Mouse (Mus musculus): Measurements from ENCODE around the gene Klf2. TPM values are rescaled to one million over a fixed set of nuclear protein-coding genes. Genes with fewer than 3 reads are reported as not detected.

Klf2 gene
- total and polyA plus RNA-seq, 3 experiments = 0.12 to 1.4 TPM; not detected in 1

DNA sequence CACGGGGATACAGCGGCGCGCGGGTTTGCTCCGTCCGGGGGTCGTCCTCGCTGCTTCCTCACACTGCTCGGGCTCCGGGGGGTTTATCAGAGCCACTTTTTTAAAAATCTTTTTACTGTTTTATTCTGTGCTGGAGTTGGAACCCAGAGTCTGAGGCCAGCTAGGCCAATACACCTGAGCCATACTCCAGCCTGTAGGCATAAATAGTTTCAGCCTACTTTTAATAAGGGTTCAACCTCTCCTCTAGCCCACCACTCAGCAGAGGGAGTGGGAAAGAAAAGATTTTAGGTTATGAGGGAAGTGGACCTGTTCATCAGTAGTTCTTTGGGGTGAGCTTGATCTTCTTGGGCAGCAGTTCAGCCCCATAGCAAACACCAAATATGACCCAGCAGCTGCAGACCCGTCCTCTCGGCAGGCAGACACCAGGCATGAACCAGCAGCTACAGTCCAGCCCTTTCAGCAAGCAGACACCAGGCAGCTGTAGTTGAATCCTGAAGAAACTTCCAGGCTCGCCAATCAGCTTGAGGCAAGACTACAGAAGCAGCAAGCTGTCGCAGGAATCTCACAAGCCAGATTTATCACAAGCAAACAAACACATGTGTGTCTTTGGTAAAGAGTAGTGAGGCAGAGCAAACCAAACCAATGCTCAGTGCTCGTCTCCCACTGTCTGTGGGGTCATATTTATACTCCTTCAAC lies 13.5 kb upstream of the Klf2 start, which contains the start of gene Gm10282:
TSS of gene Gm10282 (minus strand) at position 51 of the 696 bp plus-strand sequence.
- dilution Hi-C loops (cut with MboI; ENCODE audit: extremely low pct_ligation_motif_present, extremely low pct_unique_long_range_greater_than_20kb, low sequenced_read_pairs) = no loop called here
- Histone ChIP-seq H3K9me3 (replicated peaks; ENCODE audit: low read length) (no peaks in the 10 kb centered on the region), H3K9ac (ENCODE audit: insufficient read depth, low read depth) (no peak within 1 kb of the TSS), H3K79me2 (replicated peaks; ENCODE audit: control insufficient read depth, extremely low read depth, insufficient read depth, poor library complexity, severe bottlenecking) (no peaks in the 10 kb centered on the region), H3K27me3 (replicated peaks) (no peaks in the 10 kb centered on the region), H3K4me3 (replicated peaks in 1 of 3; ENCODE audit: low read depth in 2 of 3, low read length in 2 of 3, poor library complexity in 1 of 3) (no peak within 1 kb of the TSS), H3K36me3 (replicated peaks in 1 of 2; ENCODE audit: control insufficient read depth in 1 of 2, insufficient read depth in 1 of 2, low read length in 1 of 2) (no peaks in the 10 kb centered on the region), H3K27ac (ENCODE audit: insufficient read depth, low read depth) (no peak within 1 kb of the TSS), H3K4me2 (ENCODE audit: insufficient read depth, low read depth, poor library complexity, severe bottlenecking) (no peak within 1 kb of the TSS), H3K4me1 (ENCODE audit: control insufficient read depth in 1 of 2, insufficient read depth in 2 of 2) (peaks cover 7 to 18% of the 10 kb centered on the region in 2 experiments)
- DNase-seq (ENCODE audit: extremely low read depth) = no peak
- in situ Hi-C loops (cut with MboI; ENCODE audit: low pct_ligation_motif_present, low pct_unique_long_range_greater_than_20kb, low sequenced_read_pairs) = no loop called here
- TF ChIP-seq BHLHE40 (IDR thresholded peaks at IDR 0.05; ENCODE audit: low read depth, low read length) (no peak), CTCF (conservative IDR thresholded peaks at IDR 0.05 in 1 of 2, IDR thresholded peaks at IDR 0.05 in 1 of 2; ENCODE audit: low read depth in 2 of 2, low read length in 2 of 2) (no peak), GABPA (IDR thresholded peaks at IDR 0.05; ENCODE audit: insufficient replicate concordance, low read depth, low read length) (no peak), CHD2 (IDR thresholded peaks at IDR 0.05; ENCODE audit: low read length) (no peak), MEF2A (IDR thresholded peaks at IDR 0.05; ENCODE audit: borderline replicate concordance, low read depth, low read length) (no peak), ETS1 (conservative IDR thresholded peaks at IDR 0.05; ENCODE audit: low read depth, low read length) (no peak), CHD1 (IDR thresholded peaks at IDR 0.05; ENCODE audit: low read depth, low read length) (no peak), JUND (conservative IDR thresholded peaks at IDR 0.05; ENCODE audit: low read depth, low read length) (no peak), UBTF (IDR thresholded peaks at IDR 0.05; ENCODE audit: low read depth, low read length) (no peak), MAFK (IDR thresholded peaks at IDR 0.05; ENCODE audit: insufficient replicate concordance, low read length) (no peak), TBP (conservative IDR thresholded peaks at IDR 0.05; ENCODE audit: low read depth, low read length) (no peak), POLR2AphosphoS2 (IDR thresholded peaks at IDR 0.05; ENCODE audit: low read depth, low read length) (no peak), MYC (IDR thresholded peaks at IDR 0.05; ENCODE audit: low read depth, low read length) (no peak), ELF1 (IDR thresholded peaks at IDR 0.05; ENCODE audit: low read depth, low read length) (no peak), RCOR1 (conservative IDR thresholded peaks at IDR 0.05; ENCODE audit: low read depth, low read length) (no peak), MXI1 (IDR thresholded peaks at IDR 0.05; ENCODE audit: low read depth, low read length) (no peak)

DNA sequence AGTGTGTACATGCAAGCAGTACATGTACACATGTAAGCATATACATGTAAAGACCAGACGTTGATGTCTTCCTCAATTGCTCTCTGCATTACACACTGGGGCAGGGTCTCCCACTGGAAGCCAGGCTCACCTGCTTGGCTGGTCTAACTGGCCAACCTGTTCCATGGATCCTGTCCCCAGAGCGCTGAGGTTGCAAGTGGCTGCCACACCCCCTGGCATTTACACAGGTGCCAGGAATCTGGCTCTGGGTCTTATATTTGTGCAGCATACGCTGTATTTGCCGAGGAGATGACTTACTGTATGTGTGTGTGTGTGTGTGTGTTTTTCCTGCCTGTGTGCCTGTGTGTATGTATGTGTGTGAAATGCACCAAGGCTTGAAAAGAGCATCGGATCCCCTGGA lies 11.9 kb upstream of the Klf2 start:
- Histone ChIP-seq H3K79me2 (replicated peaks; ENCODE audit: control insufficient read depth, extremely low read depth, insufficient read depth, poor library complexity, severe bottlenecking) (no peaks in the 10 kb centered on the region), H3K4me2 (ENCODE audit: insufficient read depth, low read depth, poor library complexity, severe bottlenecking) (no peak overlapping the region), H3K27me3 (replicated peaks) (no peaks in the 10 kb centered on the region), H3K4me1 (ENCODE audit: control insufficient read depth in 1 of 2, insufficient read depth in 2 of 2) (peaks cover 10 to 26% of the 10 kb centered on the region in 2 experiments), H3K9ac (ENCODE audit: insufficient read depth, low read depth) (no peak overlapping the region), H3K9me3 (replicated peaks; ENCODE audit: low read length) (no peaks in the 10 kb centered on the region), H3K4me3 (replicated peaks in 1 of 3; ENCODE audit: low read depth in 2 of 3, low read length in 2 of 3, poor library complexity in 1 of 3) (no peak overlapping the region), H3K27ac (ENCODE audit: insufficient read depth, low read depth) (no peak overlapping the region), H3K36me3 (replicated peaks in 1 of 2; ENCODE audit: control insufficient read depth in 1 of 2, insufficient read depth in 1 of 2, low read length in 1 of 2) (no peaks in the 10 kb centered on the region)
- in situ Hi-C loops (cut with MboI; ENCODE audit: low pct_ligation_motif_present, low pct_unique_long_range_greater_than_20kb, low sequenced_read_pairs) (no loop called here), dilution Hi-C loops (cut with MboI; ENCODE audit: extremely low pct_ligation_motif_present, extremely low pct_unique_long_range_greater_than_20kb, low sequenced_read_pairs) (no loop called here)
- TF ChIP-seq PAX5 (IDR thresholded peaks at IDR 0.05; ENCODE audit: low read length) (no peak), ZMIZ1 (IDR thresholded peaks at IDR 0.05; ENCODE audit: low read depth, low read length) (no peak), USF1 (IDR thresholded peaks at IDR 0.05; ENCODE audit: low read depth, low read length) (no peak), ETS1 (conservative IDR thresholded peaks at IDR 0.05; ENCODE audit: low read depth, low read length) (no peak), MEF2A (IDR thresholded peaks at IDR 0.05; ENCODE audit: borderline replicate concordance, low read depth, low read length) (no peak), MAX (IDR thresholded peaks at IDR 0.05; ENCODE audit: low read length) (no peak), MXI1 (IDR thresholded peaks at IDR 0.05; ENCODE audit: low read depth, low read length) (no peak), RCOR1 (conservative IDR thresholded peaks at IDR 0.05; ENCODE audit: low read depth, low read length) (no peak), RAD21 (IDR thresholded peaks at IDR 0.05; ENCODE audit: low read depth, low read length) (no peak)
- no peak for DNase-seq (ENCODE audit: extremely low read depth)

Measured in CH12.LX (cell line).